Mouse (Mus musculus) G1E (cell line): ENCODE data around the gene Men1.
"Not testable (repeated sequence)": the region's sequence is repeated elsewhere in the genome, so short reads cannot be mapped to it uniquely, and the experiment has no call there.

Source experiments
- CTCF ChIP-seq: IDR thresholded peaks from 2 replicates; pipeline ENCODE4 v1.5.1; 2012; ENCODE audit warnings: low read depth, low read length, inconsistent platforms, mixed read lengths
- GATA1 ChIP-seq: IDR thresholded peaks from 2 replicates; pipeline ENCODE4 v1.6.1; 2012; ENCODE audit warnings: borderline replicate concordance, low read length, inconsistent platforms, mixed read lengths
- GATA2 ChIP-seq: IDR thresholded peaks from 2 replicates; pipeline ENCODE4 v1.6.1; 2012; ENCODE audit warnings: low read depth, low read length, inconsistent platforms, borderline replicate concordance
- TAL1 ChIP-seq: conservative IDR thresholded peaks from 2 replicates; pipeline ENCODE4 v1.6.1; 2012; ENCODE audit warnings: low read depth, low read length, inconsistent platforms, mixed read lengths

DNA sequence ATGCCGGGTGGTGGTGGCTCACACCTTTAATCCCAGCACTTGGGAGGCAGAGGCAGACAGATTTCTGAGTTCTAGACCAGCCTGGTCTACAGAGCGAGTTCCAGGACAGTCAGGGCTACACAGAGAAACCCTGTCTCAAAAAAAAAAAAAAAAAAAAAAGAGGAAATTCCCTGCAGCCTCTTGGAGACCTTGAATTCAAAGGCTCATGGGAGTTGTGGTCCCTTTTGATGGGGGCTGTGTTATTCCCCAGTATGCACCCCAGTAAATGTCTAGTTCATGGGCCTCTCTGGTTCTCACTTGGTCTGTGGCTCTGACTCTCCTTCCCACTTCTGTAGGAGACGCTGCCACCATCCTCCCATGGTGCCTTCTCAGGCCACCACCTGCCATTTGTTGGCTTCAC is 23.0 kb upstream of the Men1 start:
- not testable (repeated sequence) for TF ChIP-seq CTCF, TAL1, GATA1, GATA2
